Mouse (Mus musculus) cerebellum, postnatal 4 days (tissue): Measurements from ENCODE around the gene C1qc.

Experiments used
- DNase-seq, 2 experiments: peaks; one replicate each; pipeline ENCODE4 v3.0.0; 2022; ENCODE audit warnings: low spot score in 2 of 2, mixed read lengths in 1 of 2

C1qc gene

DNA sequence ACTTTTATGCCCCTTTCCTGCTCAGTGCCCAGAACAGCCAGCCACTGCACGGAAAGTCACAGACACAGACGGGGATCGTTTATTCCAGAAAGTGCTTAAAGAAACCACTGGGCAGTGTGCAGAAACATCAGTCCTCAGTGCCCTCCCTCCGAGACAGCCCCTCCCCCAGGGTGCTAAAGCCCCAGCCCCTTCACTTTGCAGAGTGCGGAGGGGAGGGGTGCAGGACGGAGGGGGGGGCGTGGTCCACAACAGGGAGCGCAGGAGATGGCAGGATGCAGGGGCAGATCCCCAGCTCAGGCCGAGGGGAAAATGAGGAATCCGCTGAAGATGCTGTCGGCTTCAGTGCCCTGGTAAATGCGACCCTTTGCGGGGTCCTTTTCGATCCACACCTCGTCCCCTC is 3.0 kb upstream of the C1qc start:
- no peak for DNase-seq

DNA sequence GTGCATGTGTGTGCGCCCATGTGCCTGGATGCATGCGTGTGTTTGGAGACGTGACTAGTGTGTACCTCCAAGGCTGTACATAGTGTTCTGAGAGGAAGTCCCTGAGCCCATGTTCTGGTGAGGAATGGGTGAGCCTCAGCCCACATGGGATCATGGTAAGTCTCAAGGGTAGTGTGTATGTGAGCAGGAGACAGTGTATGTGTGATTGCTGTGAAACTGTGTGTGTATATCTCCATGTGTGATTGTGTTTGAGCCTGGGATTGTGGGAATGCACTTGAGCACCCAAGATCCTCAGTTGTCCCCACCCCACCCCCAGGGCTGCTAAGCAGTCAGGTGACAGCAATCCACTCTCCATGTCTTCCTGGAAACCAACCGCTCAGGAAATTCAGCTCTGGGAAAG is 2.0 kb upstream of the C1qc start:
- no peak for DNase-seq

DNA sequence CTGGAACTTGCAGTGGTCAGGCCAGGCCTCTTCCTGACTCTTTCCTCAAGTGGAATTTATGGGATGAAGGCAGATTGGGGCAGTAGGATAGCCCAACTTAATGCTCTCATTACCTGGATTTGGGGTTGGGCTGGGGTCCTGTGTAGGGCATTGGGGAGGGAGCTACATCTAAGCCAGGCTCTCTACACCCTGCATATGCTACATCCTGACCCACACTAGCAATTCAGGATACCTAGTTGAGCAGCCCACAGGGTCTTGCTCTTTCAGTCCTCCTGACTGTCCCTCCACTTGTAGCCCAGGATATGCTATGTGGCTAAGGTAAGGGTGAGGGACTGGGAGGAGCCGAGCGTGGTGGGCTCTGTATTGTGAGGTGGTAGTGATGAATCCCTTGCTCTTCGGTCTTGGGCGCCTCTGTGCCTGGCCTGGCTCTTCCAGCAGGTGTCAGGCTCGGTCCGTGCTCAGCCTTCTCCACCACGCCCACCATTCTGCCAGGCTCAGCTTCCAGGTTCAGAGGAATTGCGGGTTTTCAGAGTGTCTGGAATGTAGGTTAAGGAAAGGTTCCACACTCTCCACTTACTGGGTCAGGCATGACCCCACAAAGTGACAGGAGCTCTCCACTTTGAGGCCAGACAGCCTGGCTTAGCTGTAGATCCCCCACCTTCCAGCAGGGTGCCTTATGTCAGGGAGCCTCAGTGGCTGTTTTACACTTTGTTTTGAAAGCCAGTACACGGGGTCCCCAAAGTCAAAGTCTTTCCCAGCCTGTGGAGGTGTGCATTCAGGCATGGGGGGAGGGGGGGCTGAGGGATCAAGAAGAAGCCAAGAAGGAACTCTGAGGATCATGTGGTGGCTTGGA is 1.1 kb upstream of the C1qc start:
- DNase-seq, result peak; percentile 46 to 76

DNA sequence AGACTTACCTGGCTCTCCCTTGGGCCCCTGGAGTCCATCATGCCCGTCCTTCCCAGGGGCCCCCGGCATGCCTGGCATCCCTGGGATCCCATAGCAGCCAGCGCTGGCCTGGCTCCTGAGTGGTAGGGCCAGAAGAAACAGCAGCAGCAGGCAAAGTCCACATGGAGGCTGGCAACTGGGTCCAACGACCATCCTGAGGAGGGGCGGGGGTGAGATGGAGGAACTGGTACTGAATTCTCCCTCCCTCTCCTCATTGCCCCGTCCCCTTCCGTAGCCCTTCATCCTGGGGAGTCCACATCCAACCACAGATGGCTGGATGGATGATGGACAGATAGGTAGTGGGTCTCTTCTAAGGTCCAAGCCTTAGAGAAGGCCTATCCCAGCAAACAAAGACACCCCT is 494 bp downstream of the C1qc start:
- no peak for DNase-seq

DNA sequence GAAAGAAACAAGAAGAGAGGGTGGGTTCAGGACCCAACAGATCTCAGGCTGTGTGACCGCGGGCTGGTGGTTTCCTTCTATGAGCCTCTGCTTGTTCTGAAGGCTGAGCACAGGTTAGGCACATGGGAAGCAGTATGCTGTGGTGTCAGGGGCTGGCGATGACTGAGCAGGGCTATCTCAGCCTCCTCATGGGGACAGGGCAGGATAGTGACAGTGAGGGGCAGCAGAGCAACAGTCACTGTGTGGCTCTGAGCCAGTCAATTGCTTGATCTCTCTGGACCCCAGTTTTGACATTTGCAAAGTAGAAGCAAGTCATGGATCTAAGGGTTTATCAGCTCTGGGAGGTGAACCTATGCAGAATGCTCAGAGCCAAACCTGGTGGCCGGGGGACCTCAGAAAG is 1.8 kb downstream of the C1qc start:
- no peak for DNase-seq

DNA sequence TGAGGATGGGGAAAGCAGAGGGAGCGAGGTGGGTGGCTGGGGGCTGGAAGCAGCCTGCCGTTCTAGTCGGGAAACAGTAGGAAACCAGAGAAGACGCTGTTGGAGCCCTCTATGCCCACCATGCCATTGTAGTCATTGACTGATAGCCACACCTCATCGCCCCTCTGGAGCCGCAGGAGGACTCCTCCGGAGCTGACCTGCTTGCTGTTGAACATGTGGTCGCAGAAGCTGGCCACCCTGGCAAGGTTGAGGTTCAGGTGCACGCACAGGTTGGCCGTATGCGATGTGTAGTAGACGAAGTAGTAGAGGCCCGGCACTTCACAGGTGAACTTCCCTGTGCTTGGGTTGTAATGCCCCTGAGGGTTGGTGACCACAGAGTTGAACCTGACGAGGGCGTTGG is 2.9 kb downstream of the C1qc start:
- no peak for DNase-seq

DNA sequence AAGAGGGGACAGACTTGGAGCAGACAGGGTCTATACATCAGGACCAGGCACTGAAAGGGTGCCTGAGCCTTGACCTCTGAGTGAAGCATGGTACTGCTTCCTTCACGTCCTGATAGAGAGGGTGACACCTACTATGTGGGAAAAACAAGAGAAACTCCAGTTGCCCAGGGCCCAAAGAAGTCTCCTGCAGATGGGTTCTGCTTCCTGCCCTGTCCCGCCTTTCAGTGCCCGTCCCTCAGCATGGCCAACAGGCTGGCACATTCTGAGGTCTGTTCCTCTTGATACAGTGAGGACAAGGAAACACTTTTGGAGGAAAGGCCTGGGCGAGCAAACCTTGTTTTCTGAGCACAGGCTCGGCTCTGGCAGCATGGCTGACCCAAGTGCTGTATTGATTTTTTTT is 5.2 kb downstream of the C1qc start:
- no peak for DNase-seq

DNA sequence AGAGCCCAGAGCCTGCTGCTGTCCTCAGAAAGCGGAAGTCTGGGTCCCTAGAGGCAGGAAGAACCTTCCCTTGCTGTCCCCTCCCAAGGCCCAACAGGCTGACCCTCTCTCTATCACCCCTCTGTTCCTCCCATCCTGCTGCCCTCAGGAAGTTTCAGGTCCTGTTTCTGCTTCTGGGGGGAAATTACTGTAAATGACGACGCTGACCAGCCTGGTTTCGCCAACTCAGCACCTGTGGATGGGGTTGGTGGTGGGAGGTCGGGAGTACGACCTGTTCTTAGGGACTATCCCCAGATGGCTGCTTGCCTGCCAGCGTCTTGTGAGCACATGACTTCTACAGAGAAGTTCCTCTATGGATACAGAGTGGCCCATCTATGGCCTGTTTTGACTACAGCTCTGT is 6.8 kb downstream of the C1qc start, which contains the start of gene C1qb:
TSS of gene C1qb (minus strand) at position 87 of the 400 bp plus-strand sequence.
- DNase-seq, result no peak

DNA sequence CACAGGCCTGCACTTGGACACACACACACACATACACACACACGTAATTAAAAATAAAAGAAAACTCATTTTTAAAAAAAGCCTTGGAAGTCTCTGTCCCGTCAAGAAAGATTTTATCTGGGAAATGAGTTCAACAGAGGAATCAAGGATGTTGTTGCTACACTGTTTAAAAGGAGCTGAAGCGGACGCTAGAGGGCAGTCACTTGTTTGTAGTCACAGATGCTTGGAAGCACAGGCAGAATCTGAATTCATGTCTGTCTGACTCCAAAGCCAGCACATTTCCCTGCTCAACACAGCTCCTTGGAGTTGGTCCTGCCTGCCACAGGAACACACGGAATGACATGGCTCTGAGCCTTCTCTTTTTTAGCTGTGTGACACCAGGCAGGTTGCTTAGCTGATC is 14.3 kb downstream of the C1qc start:
- no peak for DNase-seq

DNA sequence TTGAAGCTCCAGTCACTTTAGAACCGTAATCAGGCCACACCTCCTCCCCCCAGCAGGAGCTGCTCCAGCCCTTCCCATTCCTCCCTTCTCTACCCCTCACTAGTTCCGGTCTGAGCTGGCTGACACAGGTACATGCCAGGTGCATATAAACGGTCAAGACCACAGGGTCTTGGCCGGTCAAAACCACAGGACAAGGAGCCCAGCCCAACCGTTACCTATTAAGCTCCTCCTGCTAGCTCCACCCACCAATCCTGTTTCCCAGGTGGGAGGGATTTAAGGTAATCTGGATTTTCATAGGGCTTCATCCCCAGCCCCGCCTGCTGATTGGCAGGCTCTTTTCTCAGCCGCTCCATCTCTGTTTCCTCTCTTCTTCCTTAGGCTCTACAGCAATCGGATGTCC is 14.7 kb downstream of the C1qc start:
- DNase-seq, result no peak

DNA sequence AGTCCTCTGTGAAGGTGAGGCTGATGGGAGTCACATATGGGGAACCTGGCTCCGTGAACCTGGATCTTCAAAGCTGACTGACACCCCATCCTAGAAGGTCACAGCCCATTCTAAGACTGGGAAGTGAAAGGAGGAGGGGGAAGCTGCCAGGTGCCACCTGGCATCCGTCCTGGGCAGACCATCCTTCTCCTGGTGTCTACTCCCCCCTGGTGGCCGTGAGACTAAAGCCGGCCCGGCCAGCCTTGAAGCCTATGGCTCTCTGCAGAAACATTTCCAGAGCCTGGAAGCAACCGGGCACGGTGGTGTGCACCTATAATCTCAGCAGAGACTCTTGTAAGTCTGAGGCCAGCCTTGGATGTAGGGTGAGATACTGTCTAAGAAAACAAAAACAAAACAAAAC is 15.9 kb downstream of the C1qc start:
- peak; percentile 68 to 84 for DNase-seq

DNA sequence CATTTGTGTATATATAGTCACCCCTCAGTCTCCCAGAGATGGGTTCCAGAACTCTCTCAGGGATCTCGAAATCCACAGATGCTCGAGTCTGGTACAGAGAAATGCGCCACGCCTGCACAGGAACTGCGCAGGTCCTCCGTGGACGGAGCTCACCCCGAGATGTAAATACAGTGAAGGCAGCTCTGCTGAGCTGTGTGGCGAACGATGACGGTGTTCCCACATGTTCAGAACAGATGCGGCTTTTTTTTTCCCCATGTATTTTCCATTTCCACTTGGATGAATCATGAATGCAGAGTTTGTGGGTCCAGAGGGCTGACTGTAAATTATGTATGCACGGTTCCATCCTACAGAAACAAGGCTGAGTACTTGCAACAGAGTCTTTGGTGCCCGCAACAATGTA is 17.9 kb downstream of the C1qc start:
- no peak for DNase-seq

DNA sequence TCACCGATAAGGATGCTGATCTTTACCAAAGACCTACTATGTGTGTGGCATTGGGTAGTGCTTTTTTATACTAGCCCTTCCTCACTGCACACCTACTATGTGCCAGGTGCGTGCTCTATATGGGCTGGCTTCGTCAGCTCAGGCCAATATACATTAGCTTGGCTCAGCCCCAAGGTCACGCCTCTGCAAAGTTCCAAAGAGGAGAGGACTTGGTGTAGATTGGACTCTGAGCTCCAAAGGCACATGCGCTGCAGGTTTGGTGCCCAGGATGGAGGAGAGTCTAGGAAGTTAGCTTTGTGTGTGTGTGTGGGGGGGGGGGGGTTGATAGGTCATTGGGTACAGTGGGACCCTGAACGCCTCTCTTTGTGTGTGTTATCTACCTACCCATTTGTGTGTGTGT is 24.5 kb downstream of the C1qc start:
- no peak for DNase-seq

DNA sequence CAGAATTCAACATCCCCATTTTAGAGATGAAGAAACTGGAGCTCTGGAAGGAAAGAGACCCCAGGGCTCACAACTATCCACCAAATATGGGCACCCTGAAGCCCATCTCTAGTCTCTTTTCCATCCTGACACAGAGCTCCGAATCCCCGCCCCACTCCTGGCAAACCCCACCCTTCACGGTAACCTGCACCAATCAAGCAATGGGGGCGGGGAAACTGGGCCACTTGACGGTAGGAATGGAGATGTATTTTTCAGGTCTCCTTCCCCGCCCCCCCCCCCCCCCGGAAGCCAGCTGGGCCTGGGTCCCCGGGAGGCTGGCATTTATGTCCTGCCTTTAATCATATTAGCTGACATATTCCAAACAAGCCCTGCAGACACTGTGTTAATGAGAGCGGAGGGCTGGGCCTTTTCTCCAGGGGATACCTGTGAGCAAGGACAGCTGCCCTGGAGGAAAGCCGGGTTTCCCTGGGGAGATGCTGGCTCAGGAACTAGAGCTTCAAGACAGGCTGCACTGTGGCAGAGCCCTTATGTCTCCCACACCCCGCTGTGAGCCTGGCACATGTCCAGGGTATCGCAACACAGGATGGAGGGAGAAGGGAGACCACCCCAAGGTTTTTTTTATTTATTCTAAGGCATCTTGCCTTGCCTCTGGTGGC is 25.0 kb downstream of the C1qc start:
- peak in 1 of 2 experiments; percentile 64 for DNase-seq

DNA sequence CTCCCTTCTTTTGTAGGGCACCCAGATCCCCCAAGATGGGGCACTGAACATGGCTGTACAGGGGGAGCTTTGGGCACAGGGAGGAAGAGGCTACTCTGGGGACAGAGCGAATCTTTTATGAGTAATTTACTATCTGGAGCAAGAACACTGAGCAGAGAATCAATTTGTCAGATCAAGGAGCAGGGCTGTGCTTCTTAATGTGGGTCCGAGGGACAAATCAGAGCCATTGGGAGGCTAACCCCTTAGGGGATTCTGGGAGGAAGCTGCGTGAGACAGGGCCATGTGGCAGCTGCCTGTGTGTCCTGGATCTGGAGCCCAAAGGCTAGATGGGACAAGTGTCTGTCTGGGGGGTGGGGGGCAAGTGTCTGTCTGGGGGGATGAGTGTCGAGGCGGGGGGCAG is 27.3 kb downstream of the C1qc start:
- no peak for DNase-seq

DNA sequence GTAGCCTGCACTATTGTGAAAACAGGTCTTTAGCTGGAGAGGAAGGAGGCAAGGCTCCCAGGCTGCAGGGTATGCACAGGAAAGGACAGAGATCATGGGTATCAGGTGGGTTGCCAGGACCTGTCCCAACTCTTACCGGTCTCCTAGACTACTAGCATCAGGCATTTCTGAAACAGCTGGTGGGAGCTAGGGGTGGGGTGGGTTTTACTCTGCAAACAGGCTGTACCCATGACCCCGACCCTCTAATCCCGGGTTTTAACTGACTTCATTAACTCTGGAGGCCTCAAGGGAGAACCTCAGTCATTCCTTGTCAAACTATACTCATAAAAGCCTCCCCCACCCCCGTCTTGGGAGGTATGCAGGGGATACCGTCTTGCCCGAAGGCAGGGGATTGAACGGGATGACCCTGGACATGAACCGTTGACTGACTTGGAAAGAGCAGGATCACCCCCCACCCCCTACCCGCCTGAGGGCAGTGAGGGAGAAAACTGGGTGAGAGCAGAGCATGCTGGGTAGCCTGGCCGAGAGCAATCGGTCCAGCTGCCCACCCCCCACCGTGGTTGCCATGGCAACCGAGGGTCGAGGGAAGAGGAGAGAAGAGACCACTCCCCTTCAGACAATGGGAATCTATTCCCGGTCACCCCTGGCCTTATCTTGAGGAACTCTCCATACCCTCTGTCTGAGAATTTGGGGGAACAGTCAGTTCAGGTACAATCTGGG is 28.0 kb downstream of the C1qc start:
- peak; percentile 40 to 82 for DNase-seq

DNA sequence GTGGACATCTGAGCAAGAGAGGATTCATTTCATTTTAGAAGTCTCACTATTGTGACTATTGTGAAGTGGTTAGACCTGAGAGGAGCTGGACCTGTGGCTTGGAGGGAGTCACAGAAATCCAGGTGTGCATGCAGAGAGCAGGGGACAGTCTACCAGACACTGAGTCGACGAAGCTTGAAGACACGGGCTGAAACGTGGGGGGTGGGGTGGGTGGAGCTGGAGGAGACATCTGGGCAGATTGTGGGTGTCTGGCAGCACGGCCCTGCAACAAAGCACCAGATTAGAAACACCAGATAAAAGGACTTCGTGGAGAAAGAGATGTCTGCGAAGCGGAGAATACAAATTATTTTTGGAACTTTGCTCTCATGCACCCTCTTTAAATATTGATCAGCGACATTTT is 29.3 kb downstream of the C1qc start:
- DNase-seq, result no peak

DNA sequence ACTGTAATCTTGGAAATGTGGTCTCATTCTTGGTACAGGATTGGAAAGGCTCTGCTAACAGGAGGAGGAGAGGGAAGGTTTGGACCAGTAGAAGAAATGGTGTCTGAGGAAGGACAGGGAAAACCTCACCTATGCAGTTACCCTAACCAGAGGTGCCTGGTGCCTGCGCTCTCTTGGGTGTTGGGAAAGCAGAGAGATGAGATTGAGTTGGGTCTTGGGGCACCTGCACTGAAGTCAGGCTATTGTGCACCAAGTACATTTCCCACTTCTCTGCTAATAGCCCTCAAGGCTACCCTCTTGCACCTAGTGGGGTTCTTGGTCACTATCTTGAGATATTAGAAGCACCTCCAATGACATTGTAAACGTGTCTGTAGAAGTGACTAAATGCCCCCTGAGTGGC is 30.5 kb downstream of the C1qc start:
- no peak for DNase-seq

DNA sequence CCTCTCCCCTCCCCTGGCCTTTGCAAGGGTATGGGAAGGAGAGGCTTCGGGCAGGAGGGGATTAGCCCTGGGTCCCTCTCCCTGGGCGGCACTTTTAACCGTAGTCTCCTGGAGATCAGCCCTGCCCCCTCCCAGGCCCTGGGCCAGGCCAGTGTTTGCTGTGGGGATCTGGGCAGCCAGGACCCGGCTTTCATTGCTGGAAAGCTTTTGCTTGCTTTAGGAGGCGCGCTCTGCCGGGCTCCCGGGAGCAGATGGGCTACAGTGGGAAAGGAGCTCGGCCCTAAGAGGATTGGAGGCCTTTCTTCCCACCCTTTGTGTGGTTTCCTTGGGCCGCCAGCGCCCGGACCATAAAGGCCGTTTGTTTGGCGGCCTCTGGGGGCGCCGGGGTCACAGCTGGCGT is 31.1 kb downstream of the C1qc start:
- DNase-seq, result peak in 1 of 2 experiments; percentile 28

DNA sequence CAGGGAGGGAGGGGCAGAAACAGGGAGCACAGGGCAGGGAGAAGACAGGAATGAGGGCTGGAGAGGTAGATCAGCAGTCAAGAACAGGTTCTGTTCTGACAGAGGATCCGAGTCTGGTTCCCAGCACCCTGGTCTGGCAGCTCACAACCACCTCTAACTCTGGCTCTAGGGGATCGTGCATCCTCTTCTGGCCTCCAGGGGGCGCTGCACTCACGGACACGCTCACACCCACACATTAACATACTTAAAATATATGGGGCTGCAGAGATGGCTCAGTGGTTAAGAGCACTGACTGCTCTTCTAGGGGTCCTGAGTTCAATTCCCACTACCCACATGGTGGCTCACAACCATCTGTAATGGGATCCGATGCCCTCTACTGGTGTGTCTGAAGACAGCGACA is 32.8 kb downstream of the C1qc start:
- DNase-seq, result no peak

DNA sequence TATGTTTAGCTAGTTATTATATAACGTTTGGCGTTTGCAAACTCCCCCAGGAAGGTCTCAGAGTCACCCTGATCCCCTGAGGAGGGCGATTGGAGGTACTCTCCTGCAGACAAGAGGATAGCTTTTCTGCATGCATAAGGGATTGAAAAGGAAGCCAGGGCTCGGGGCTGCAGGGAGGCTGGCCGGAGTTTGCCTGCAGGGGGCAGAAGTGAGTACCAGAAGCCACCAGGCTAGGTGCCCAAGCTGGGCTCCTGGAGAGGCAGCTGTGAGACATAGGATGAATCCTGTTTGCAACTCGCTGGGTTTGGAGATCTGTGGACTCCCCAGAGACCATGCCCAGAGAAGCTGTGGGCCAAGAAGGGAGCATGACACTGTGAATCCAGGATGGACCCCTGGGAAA is 37.8 kb downstream of the C1qc start:
- peak in 1 of 2 experiments; percentile 49 for DNase-seq

DNA sequence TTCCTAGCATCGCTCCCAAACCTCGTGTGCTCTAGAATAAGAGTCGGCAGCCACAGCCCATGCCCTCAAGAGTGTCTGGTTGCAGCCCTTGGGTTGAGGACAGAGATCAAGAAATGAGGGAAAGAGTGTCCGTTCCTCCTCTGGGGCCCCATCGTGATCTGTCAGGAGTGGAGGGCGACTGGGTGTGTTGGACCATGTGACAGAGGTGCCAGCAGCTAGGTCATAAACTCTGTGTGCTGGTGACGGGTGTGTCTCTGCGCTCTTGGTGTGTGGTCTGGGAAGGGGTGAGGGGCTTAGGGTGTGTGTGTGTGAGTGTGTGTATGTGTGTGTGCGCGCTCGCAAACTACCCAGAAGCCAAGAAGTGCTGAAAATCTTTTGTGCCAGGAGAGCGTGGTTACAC is 39.9 kb downstream of the C1qc start:
- DNase-seq, result no peak

DNA sequence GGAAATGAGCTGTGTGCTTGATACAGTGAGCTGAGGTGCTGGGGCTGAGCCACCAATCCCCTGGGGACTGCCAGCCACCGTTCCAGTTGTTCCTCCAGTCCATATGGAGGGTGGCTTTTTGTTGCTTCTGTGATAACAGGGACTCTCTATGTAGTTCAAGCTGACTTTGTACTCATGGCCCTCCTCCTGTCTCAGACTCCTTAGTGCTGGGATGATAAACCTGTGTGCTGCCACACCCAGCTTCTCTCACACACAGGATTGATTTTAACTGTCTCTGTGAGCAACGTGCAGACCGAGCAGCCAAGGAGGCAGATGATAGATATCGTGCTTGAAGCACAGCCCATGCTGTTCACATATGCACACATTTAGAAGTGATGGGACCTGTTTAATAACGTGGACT is 40.7 kb downstream of the C1qc start:
- DNase-seq, result no peak
